Mouse (Mus musculus): ENCODE results near the gene Spc24.

The Spc24 gene

DNA sequence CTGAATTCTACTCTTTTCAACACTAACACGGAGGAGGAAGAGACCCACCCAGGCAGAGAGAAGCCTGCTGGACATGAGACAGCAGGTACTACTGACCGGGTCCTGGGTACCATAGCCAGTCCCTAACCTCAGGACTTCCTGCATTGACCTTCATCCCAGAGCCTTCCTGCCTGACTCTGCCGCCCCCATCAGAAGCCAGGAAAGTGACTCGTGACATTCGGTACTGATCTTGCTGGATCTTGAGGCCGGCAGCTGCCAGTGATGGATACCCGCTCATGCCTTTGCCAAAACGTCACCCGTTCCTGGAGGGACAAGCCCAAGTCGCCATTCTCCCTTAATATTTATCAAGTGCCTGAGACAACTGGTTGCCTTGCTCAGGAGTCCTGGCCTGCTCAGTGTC lies 11.6 kb downstream of the Spc24 start:
- DNase-seq (ENCODE audit: low spot score): peak; percentile 27

DNA sequence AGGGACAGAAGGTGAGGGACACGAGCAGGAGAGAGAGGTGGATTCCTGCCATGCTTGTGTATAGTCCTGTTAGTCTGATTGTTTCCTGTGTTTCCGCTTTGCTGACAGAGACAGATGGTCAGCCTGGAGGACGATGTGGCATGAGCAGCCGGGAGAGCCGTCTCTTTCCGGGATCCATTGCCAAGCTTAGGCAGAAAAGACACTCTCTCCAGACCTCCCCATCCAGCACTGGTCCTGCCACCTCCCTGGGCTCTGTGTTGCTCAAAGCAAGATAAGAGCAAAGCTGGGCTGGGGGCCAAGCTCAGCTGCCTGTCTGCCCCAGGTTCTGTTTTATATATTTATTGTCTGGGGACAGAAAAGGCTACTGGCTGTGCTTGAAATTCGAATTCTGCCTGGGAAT lies 12.1 kb downstream of the Spc24 start:
- DNase-seq (ENCODE audit: low spot score): peak; percentile 94

- DNase-seq (ENCODE audit: low spot score): no peak
Observed at GRCm38 (mm10) chr9:21747238-21747774, 12.8 kb downstream of the Spc24 start.

- DNase-seq (ENCODE audit: low spot score): no peak
Observed at GRCm38 (mm10) chr9:21741514-21741913, 18.6 kb downstream of the Spc24 start.

GRCm38 (mm10) chr9:21740427-21740826 lies 19.7 kb downstream of the Spc24 start:
- DNase-seq (ENCODE audit: low spot score): no peak

DNA sequence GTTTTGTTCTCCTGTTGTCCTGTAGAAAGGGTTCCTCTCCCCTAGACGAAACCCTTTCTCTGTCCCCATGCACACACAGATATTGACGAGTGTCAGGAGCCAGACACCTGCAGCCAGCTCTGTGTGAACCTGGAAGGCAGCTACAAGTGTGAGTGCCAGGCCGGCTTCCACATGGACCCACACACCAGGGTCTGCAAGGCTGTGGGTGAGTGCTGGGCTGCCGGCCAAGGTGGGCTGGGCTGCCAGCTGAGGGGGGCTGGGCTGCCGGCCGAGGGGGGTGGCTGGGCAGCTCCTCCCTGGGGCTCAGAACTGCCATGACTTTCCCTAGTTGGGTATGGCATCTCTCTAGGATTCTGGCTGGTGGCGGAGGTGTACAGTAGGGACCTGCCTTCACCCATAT lies 21.3 kb downstream of the Spc24 start:
- peak; percentile 37 for DNase-seq (ENCODE audit: low spot score)

DNA sequence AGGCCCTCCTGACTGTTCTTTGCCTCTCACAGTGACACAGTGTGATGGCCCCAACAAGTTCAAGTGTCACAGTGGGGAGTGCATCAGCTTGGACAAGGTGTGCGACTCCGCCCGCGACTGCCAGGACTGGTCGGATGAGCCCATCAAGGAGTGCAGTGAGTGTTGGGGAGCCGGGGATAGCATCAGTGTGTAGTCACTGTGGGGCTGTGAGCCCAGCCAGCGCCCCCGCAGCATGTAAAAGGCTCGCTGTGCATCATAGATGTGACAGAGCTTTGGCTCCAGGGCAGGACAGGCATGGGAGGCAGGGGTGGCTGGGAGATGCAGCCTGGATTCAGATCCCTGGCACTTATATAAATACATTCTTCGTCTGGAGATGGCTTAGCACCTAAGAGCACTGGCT lies 22.9 kb downstream of the Spc24 start:
- no peak for DNase-seq (ENCODE audit: low spot score)

GRCm38 (mm10) chr9:21736580-21736979 lies 23.5 kb downstream of the Spc24 start:
- DNase-seq (ENCODE audit: low spot score): no peak

DNA sequence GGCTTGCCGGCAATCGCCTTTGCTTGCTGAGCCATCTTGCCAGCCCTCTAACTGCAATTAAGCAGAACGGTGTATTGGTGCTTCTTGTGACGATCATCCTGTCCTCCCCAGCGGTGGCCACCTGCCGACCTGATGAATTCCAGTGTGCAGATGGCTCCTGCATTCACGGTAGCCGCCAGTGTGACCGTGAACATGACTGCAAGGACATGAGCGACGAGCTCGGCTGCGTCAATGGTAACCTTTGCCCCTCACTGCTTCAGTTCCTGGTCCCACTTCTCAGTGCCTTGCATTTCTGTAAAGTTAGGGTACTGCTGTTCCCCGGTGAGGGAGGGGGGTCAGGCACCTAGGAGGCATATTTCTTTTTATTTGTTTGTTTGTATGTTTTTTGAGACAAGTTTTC lies 25.0 kb downstream of the Spc24 start:
- DNase-seq (ENCODE audit: low spot score): no peak

GRCm38 (mm10) chr9:21733989-21734388 lies 26.1 kb downstream of the Spc24 start:
- no peak for DNase-seq (ENCODE audit: low spot score)

- no peak for DNase-seq (ENCODE audit: low spot score)
Observed at GRCm38 (mm10) chr9:21733446-21733845, 26.7 kb downstream of the Spc24 start.

DNA sequence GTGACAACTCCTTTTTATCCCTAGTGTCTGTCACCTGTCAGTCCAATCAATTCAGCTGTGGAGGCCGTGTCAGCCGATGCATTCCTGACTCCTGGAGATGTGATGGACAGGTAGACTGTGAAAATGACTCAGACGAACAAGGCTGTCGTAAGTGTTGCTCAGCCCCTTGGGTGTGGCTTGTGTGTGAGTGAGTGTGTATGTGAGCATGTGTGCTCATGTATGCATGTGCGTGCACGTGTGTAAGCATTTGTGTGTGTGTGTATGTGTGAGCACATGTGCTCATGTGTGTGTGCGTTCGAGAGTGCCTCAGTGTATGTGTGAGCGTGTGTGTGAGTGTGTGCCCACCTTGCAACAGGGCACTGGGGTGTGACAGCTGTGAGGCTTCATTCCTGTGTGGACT lies 27.8 kb downstream of the Spc24 start:
- DNase-seq (ENCODE audit: low spot score): no peak

- peak; percentile 72 for DNase-seq (ENCODE audit: low spot score)
Observed at GRCm38 (mm10) chr9:21729264-21729663, 30.8 kb downstream of the Spc24 start.

DNA sequence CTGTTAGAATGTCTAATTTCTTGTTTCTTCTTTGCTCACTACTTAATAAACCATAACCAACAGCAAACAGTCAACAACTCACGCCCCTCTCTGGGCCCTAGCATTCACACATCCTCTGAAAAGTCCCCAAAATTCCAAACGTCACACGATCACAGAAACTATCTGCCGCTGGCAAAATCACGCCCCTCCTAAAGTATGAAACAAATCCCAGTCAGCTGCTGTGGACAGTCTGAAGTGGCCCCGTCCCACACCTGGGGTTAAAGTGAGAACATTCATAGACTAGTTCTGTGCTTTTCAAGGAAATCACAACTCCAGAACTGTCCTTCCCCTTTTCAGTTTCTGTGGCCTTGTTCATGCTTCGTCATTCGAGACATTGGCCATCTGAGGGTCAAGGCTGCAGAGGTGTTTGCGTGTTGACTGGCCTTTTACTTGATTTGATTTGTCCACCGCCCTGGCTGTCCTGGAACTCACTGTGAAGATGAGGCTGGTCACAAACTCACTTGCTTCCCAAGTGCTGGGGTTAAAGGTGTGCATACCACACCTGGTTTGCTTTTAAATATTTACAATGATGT lies 31.8 kb downstream of the Spc24 start:
- DNase-seq (ENCODE audit: low spot score): no peak

DNA sequence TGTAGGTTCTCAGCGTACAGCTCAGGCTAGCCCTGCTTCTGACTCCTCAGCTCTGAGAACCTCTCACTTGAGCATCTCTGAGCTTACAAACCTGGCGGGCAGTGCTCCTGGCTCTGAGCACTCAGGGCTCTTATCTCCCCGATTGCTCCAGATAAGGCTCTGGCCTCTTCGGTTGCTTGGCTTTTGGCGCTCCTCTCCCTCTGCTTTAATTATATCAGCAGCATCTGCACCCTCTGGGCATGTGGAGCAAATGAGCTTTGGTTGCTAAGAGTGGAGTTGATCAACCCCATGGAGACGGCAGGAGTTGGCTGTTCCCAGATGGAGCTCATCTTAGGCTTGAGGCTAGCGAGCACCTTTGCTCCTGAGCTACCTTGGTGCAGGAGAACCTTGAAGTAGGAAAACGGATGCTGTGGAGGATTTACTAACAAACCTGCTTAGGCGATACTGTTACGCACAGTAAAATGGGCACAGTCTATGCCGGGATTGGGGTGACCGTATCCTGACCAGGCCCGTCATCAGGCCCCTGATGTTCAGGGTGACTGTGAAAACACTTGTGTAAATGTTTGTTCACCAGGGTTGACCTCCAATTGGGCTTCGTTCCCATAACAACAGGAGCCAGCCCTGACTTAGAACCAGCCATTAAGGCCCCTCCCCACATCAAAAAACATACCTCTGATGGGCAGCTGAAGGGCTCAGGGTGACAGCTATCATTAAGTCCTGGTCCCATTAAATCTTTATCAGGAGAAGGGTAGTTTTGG lies 33.7 kb downstream of the Spc24 start:
- peak; percentile 70 for DNase-seq (ENCODE audit: low spot score)

DNA sequence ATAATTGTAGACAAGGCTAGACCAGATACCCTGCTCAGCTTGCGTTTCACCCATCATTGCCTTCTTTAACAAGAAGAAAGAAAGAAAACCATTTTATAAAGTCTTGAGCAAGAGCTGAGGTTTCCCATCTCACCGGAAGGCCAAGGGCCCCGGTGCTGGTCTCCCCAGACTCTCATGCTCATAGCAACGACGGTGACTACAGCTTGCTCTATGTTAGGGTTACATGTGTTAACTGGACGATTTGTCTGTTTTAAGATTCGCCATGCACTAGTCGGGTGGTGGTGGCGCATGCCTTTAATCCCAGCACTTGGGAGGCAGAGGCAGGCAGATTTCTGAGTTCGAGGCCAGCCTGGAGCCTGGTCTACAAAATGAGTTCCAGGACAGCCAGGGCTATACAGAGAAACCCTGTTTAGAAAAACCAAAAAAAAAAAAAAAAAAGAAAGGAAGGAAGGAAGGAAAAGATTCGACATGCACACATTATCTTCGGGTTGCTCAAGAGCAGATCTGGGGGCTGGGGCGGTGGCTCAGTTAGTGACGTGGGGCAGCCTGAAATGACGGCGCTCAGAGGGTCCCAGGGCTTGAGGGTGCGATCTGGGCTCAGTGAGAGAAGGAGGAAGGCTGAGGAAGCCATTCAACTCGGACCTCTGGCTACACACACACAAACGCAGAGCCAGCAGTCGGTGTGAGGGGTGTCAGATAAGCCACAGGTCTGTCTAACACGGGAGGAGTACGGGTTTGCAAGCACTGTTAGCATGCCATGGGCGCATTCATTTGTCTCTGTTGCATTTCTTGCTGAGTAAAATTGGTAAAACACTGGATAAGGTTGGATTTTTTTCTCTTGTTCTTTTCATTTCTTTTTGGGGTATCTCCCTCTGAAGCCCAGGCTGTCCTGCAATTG lies 34.6 kb downstream of the Spc24 start:
- DNase-seq (ENCODE audit: low spot score): no peak

DNA sequence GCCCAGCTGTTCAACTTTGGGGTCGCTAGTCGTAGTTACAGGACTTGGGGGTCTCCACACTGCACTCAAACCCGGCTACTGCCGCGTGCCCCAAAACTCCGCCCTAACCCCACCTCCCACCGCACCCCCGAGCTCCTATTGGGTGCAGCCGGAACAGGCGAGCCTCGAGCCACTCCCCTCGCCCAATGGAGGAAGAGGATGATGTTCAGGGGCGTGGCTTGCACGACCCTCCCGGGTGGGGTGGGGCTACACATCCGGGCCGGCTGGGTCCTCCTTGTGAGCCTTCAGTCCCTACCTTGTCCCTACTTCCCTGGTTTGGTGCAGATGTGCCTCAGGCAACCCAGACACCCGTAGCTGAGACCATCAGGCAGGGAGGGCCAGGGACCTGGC lies 36.0 kb downstream of the Spc24 start:
- DNase-seq (ENCODE audit: low spot score): peak; percentile 90

GRCm38 (mm10) chr9:21723377-21724146 lies 36.5 kb downstream of the Spc24 start, which contains the start of gene Ldlr:
Gene Ldlr, plus strand, starts transcription at chr9:21723483.
- peak; percentile 92 for DNase-seq (ENCODE audit: low spot score)

- DNase-seq (ENCODE audit: low spot score): no peak
Observed at GRCm38 (mm10) chr9:21721036-21721435, 39.1 kb downstream of the Spc24 start.

- DNase-seq (ENCODE audit: low spot score): no peak
Observed at GRCm38 (mm10) chr9:21717015-21717414, 43.1 kb downstream of the Spc24 start.

DNA sequence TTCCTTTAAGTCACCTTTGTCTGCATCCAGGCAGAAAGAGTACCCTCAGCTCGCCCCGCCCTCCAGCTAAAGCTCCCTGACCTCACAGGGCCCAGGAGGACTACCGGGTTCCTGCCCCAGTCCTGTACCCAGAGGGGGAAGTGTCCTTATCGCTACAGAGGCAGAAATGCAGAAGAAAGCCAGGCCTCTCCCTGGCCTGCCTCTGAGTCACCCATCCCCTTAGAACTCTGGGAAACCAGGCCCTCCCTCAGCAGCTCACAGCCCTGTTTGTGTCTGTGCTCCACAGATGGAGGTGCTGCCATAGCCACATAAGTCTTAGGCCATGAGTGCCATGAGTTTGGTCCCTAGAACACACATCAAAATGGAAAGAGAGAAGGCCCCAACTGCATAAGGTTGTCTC lies 44.8 kb downstream of the Spc24 start:
- peak; percentile 85 for DNase-seq (ENCODE audit: low spot score)

DNA sequence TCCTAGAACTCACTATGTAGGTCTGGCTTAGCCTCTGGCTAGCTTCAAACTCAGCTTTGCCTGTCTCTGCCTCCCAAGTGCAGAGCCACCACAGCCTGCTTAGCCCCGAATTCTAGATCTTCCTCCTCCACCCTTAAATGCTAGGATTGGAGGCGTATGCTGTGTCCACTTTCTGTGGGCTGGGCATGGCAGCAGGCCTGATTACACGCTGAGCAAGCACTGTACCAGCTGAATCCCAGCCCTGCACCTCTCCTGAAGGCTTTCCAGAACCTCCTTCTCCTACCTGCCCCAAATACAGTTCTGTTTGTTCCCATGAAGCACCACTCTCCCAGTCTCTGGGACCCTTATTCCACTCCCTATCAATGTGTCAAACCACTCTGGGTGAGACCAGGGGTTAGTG lies 50.8 kb downstream of the Spc24 start:
- DNase-seq (ENCODE audit: low spot score): no peak

Data from MN1 (cell line).